Comparison of ENCODE assay signal across 8 mouse cellular contexts in the genomic region with DNA sequence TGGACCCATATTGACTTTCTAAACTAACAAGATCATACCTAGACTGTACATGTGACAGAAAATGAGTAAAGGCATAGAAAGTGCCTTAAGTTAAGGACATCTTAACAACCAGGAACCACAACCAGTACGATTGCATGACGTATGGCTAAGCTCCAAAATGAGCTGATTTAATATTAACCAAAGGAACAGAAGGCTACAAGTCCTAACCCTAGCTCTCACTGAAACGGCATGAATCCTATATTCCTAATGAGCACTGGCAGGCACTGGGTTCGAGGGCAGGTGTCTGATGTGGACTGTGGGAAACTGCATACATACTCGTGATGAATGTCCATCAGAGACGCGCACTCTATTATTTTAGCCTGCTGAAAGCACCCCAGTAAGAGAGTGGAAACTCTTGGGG. TPM values are rescaled to one million over a fixed set of nuclear protein-coding genes. Genes with fewer than 3 reads are reported as not detected.
DNase-seq lines count a peak whose midpoint lies in the region; ATAC-seq and TF ChIP-seq lines count a peak whose summit lies in the region.

No protein-coding gene starts in this region.

- H3K9me3 ChIP-seq in lung, embryonic 16.5 days (ENCODE audit: control insufficient read depth, low read length), result no peaks in the 10 kb centered on the region
- H3K9me3 ChIP-seq in embryonic facial prominence, embryonic 15.5 days (replicated peaks), result no peaks in the 10 kb centered on the region
- H3K9me3 ChIP-seq in kidney, postnatal 0 days (replicated peaks; ENCODE audit: low read length), result no peaks in the 10 kb centered on the region
- H3K9me3 ChIP-seq in neural tube, embryonic 15.5 days (replicated peaks), result no peaks in the 10 kb centered on the region

- peak overlapping the region; percentile 87 for H3K4me3 ChIP-seq in lung, embryonic 16.5 days (ENCODE audit: low read length)
- H3K4me3 ChIP-seq in embryonic facial prominence, embryonic 15.5 days (replicated peaks), result peak overlapping the region; percentile 96
- H3K4me3 ChIP-seq in kidney, postnatal 0 days (replicated peaks; ENCODE audit: low read depth, low read length), result peak overlapping the region; percentile 90
- peak overlapping the region; percentile 93 for H3K4me3 ChIP-seq in neural tube, embryonic 15.5 days (replicated peaks)

- no peak for DNase-seq in lung, adult 18-20 months
- DNase-seq in kidney, postnatal 0 days (ENCODE audit: low spot score), result no peak
- no peak for DNase-seq in frontal cortex, postnatal 10 days (ENCODE audit: low spot score in 2 of 2)
- no peak for DNase-seq in gastrocnemius, postnatal 36 days
- DNase-seq in cerebellum, adult 8-10 months, result no peak

- H3K27me3 ChIP-seq in lung, embryonic 16.5 days (ENCODE audit: control insufficient read depth, insufficient read depth, low read depth, low read length), result no peaks in the 10 kb centered on the region
- H3K27me3 ChIP-seq in embryonic facial prominence, embryonic 15.5 days, result no peaks in the 10 kb centered on the region
- no peaks in the 10 kb centered on the region for H3K27me3 ChIP-seq in kidney, postnatal 0 days (ENCODE audit: insufficient read depth, low read length)
- H3K27me3 ChIP-seq in neural tube, embryonic 15.5 days (replicated peaks), result no peaks in the 10 kb centered on the region

- H3K36me3 ChIP-seq in lung, embryonic 16.5 days (ENCODE audit: control insufficient read depth, insufficient read depth, low read length), result no peaks in the 10 kb centered on the region
- H3K36me3 ChIP-seq in embryonic facial prominence, embryonic 15.5 days, result no peaks in the 10 kb centered on the region
- no peaks in the 10 kb centered on the region for H3K36me3 ChIP-seq in kidney, postnatal 0 days (ENCODE audit: insufficient read depth, low read length)
- H3K36me3 ChIP-seq in neural tube, embryonic 15.5 days, result 0 out of 2 replicates have a peak, but pooled peaks cover 3% of the 10 kb centered on the region

- peaks cover 26% of the 10 kb centered on the region for H3K4me1 ChIP-seq in lung, embryonic 16.5 days (replicated peaks; ENCODE audit: control insufficient read depth, insufficient read depth, low read length)
- peaks cover 20% of the 10 kb centered on the region for H3K4me1 ChIP-seq in embryonic facial prominence, embryonic 15.5 days
- peaks cover 4% of the 10 kb centered on the region; the same call in 1 of the 2 replicates for H3K4me1 ChIP-seq in kidney, postnatal 0 days (replicated peaks; ENCODE audit: insufficient read depth, low read length)
- H3K4me1 ChIP-seq in neural tube, embryonic 15.5 days, result peaks cover 30% of the 10 kb centered on the region

- 18% methylated on average over 7 of the region's 7 CpGs for WGBS in lung, embryonic 16.5 days
- 25% methylated on average over 7 of the region's 7 CpGs for WGBS in embryonic facial prominence, embryonic 15.5 days
- 24% methylated on average over 7 of the region's 7 CpGs for WGBS in kidney, postnatal 0 days
- 27% methylated on average over 7 of the region's 7 CpGs for WGBS in neural tube, embryonic 15.5 days

- no peak for ATAC-seq in lung, embryonic 16.5 days (ENCODE audit: low read depth)
- ATAC-seq in embryonic facial prominence, embryonic 15.5 days (ENCODE audit: insufficient number of reproducible peaks, low FRiP score, low TSS enrichment, low read depth), result no peak
- no peak for ATAC-seq in kidney, postnatal 0 days (replicated peaks; ENCODE audit: low FRiP score, low read depth)
- ATAC-seq in neural tube, embryonic 15.5 days (ENCODE audit: low FRiP score), result no peak

- H3K27ac ChIP-seq in lung, embryonic 16.5 days (ENCODE audit: low read length), result peak overlapping the region; percentile 93
- H3K27ac ChIP-seq in embryonic facial prominence, embryonic 15.5 days (replicated peaks), result no peak overlapping the region
- H3K27ac ChIP-seq in kidney, postnatal 0 days, result no peak overlapping the region
- H3K27ac ChIP-seq in neural tube, embryonic 15.5 days (replicated peaks), result no peak overlapping the region

- intact Hi-C loops in gastrocnemius, postnatal 36 days (cut with DNase I), result loop anchor here (5.0 kb wide), 2 partner anchors 66 to 179 kb away; a partner anchor contains a TSS

- peak overlapping the region; percentile 82 for H3K4me2 ChIP-seq in lung, embryonic 16.5 days (ENCODE audit: low read depth, low read length)
- peak overlapping the region; percentile 74 for H3K4me2 ChIP-seq in embryonic facial prominence, embryonic 15.5 days (replicated peaks)
- peak overlapping the region; percentile 86 for H3K4me2 ChIP-seq in kidney, postnatal 0 days (ENCODE audit: low read length)
- H3K4me2 ChIP-seq in neural tube, embryonic 15.5 days, result peak overlapping the region; percentile 69

- peak overlapping the region; percentile 92 for H3K9ac ChIP-seq in lung, embryonic 16.5 days (ENCODE audit: low read length)
- H3K9ac ChIP-seq in embryonic facial prominence, embryonic 15.5 days, result peak overlapping the region; percentile 97; the same call in 1 of the 2 replicates
- H3K9ac ChIP-seq in kidney, postnatal 0 days (ENCODE audit: low read depth, low read length), result peak overlapping the region; percentile 99
- 0 out of 2 replicates have a peak overlapping the region, but pooled peaks have one; percentile 97 for H3K9ac ChIP-seq in neural tube, embryonic 15.5 days (replicated peaks)

- TF ChIP-seq CTCF in kidney, postnatal 0 days (IDR thresholded peaks at IDR 0.05; ENCODE audit: low read depth), result no peak

RNA-seq across cellular contexts. Expression of a gene that starts 5.9 kb away (rescaled TPM):
- polyA plus RNA-seq in lung, embryonic 16.5 days (2015; fragmentation: Nextera tagmentation; extraction: Ambion mirVana), result 89.9 and 98.3 TPM in 2 replicates
- polyA plus RNA-seq in embryonic facial prominence, embryonic 15.5 days (2015; fragmentation: Nextera tagmentation; extraction: Ambion mirVana), result 87.4 and 95.4 TPM in 2 replicates
- polyA plus RNA-seq in kidney, postnatal 0 days (2015; fragmentation: Nextera tagmentation; extraction: Ambion mirVana), result 94.9 and 102 TPM in 2 replicates
- polyA plus RNA-seq in neural tube, embryonic 15.5 days (2015; fragmentation: Nextera tagmentation; extraction: Ambion mirVana), result 99.5 and 101 TPM in 2 replicates
- total RNA-seq in gastrocnemius, postnatal 36 days (2021), result 10 to 100 TPM; 76.0 to 76.4 TPM
